Mouse (Mus musculus) adrenal gland, adult 8-10 months (tissue): ENCODE measurements around the gene Sgta. TPM values are rescaled to one million over a fixed set of nuclear protein-coding genes. Genes with fewer than 3 reads are reported as not detected.

ENCODE experiments used
- microRNA-seq, 2 experiments: library from miRNA; unstranded; fragments of <30 nt; microRNA quantifications; one replicate each; pipeline ENCODE4 v1.2.0; 2022
- total RNA-seq, 4 experiments: library from RNA; stranded (reverse); gene quantifications; 2 replicates each; pipeline ENCODE4 v1.2.4; 2022

Gene Sgta
- total RNA-seq, 4 experiments from 2014 or later, result 185 to 247 (median 197) TPM

Small RNA genes lying within 50 kb of the gene (microRNA-seq; reads per million reads assigned to microRNA genes)
- 0 reads per million in 2 experiments for gene Mir5615-1
- gene Mir5615-2, result 0 reads per million in 2 experiments

Other genes starting within 250 kb of the Sgta start
- gene Jsrp1, start 246.7 kb downstream of the Sgta start, total RNA-seq, result 10 to 100 TPM in 2 of 4 experiments, 1 to 10 TPM in 2; 5.7 to 23.4 (median 12.4) TPM
- 1,000 to 10,000 TPM in 1 of 4 experiments, 100 to 1,000 TPM in 3; 825 to 1,012 (median 923) TPM for gene Oaz1, start 233.5 kb downstream of the Sgta start, total RNA-seq
- gene Lingo3, start 216.1 kb downstream of the Sgta start, total RNA-seq, result 10 to 100 TPM in 3 of 4 experiments, 1 to 10 TPM in 1; 8.4 to 21.5 (median 15.9) TPM
- 10 to 100 TPM; 27.4 to 54.4 (median 34.0) TPM for gene Lsm7, start 205.0 kb downstream of the Sgta start, total RNA-seq
- 10 to 100 TPM; 28.1 to 45.3 (median 36.1) TPM for gene Sppl2b, start 204.9 kb downstream of the Sgta start, total RNA-seq
- gene Tmprss9, start 188.3 kb downstream of the Sgta start, total RNA-seq, result under 1 TPM in 1 of 4 experiments, not detected in 3; 0.18 TPM
- 100 to 1,000 TPM; 154 to 235 (median 185) TPM for gene Timm13, start 159.2 kb downstream of the Sgta start, total RNA-seq
- gene Lmnb2, start 141.9 kb downstream of the Sgta start, total RNA-seq, result 10 to 100 TPM; 10.0 to 17.2 (median 15.2) TPM
- gene Gadd45b, start 130.1 kb downstream of the Sgta start, total RNA-seq, result 100 to 1,000 TPM in 1 of 4 experiments, 10 to 100 TPM in 3; 17.5 to 112 (median 73.6) TPM
- 10 to 100 TPM in 2 of 4 experiments, 1 to 10 TPM in 2; 9.4 to 16.6 (median 12.9) TPM for gene Gng7, start 45.2 kb downstream of the Sgta start, total RNA-seq
- 1 to 10 TPM; 3.6 to 6.5 (median 4.4) TPM for gene Diras1, start 34.5 kb downstream of the Sgta start, total RNA-seq
- gene Slc39a3, start 22.8 kb downstream of the Sgta start, total RNA-seq, result 10 to 100 TPM; 50.7 to 86.9 (median 66.5) TPM
- 10 to 100 TPM; 43.6 to 59.2 (median 45.7) TPM for gene Thop1, start 9.9 kb upstream of the Sgta start, total RNA-seq
- 1 to 10 TPM in 2 of 4 experiments, under 1 TPM in 2; 0.35 to 2.7 (median 1.3) TPM for gene Creb3l3, start 38.7 kb upstream of the Sgta start, total RNA-seq
- gene Map2k2, start 45.7 kb upstream of the Sgta start, total RNA-seq, result 100 to 1,000 TPM; 169 to 227 (median 204) TPM
- gene Zbtb7a, start 75.0 kb upstream of the Sgta start, total RNA-seq, result 10 to 100 TPM; 86.5 to 94.0 (median 92.3) TPM
- gene Pias4, start 107.7 kb upstream of the Sgta start, total RNA-seq, result 10 to 100 TPM; 22.8 to 32.5 (median 30.1) TPM
- gene Eef2, start 116.5 kb upstream of the Sgta start, total RNA-seq, result 1,000 to 10,000 TPM; 1,447 to 1,655 (median 1,598) TPM
- 10 to 100 TPM; 67.7 to 88.0 (median 81.8) TPM for gene Dapk3, start 122.8 kb upstream of the Sgta start, total RNA-seq
- gene 4930442H23Rik, start 123.7 kb upstream of the Sgta start, total RNA-seq, result not detected
- gene Nmrk2, start 141.9 kb upstream of the Sgta start, total RNA-seq, result not detected
- 1 to 10 TPM; 3.8 to 6.4 (median 4.4) TPM for gene Atcay, start 170.7 kb upstream of the Sgta start, total RNA-seq
- gene Zfr2, start 173.0 kb upstream of the Sgta start, total RNA-seq, result 10 to 100 TPM; 27.6 to 35.6 (median 30.0) TPM
- gene Matk, start 192.8 kb upstream of the Sgta start, total RNA-seq, result 1 to 10 TPM in 3 of 4 experiments, under 1 TPM in 1; 0.67 to 2.1 (median 1.5) TPM
- gene Mrpl54, start 206.8 kb upstream of the Sgta start, total RNA-seq, result 100 to 1,000 TPM; 100 to 139 (median 113) TPM
- 10 to 100 TPM; 61.9 to 72.3 (median 66.4) TPM for gene Apba3, start 206.8 kb upstream of the Sgta start, total RNA-seq
- under 1 TPM; 0.22 to 0.81 (median 0.29) TPM for gene Tjp3, start 231.4 kb upstream of the Sgta start, total RNA-seq
- 10 to 100 TPM; 42.6 to 61.1 (median 53.3) TPM for gene Pip5k1c, start 232.8 kb upstream of the Sgta start, total RNA-seq